Mouse (Mus musculus): ENCODE measurements at regions not wholly inside any gene's neighbourhood (a gene's known extent, or its start where the extent isn't known, plus 50 kb on each side); places are given as distances from the start of the nearest gene placed in this dataset.

- TF ChIP-seq CHD2 (IDR thresholded peaks at IDR 0.05; ENCODE audit: low read depth, low read length) (no peak), ZNF384 (IDR thresholded peaks at IDR 0.05; ENCODE audit: low read depth, low read length) (no peak), HCFC1 (IDR thresholded peaks at IDR 0.05; ENCODE audit: borderline replicate concordance, insufficient read depth, low read length) (no peak)
Observed at GRCm38 (mm10) chr1:183865111-183865510, 148.0 kb upstream of the Dusp10 start.

Data from ES-E14 (cell line).